Mouse (Mus musculus): ENCODE measurements around the gene Lin37. TPM values are rescaled to one million over a fixed set of nuclear protein-coding genes. Genes with fewer than 3 reads are reported as not detected.

Gene Lin37
- polyA plus RNA-seq, 1 experiment from 2014 or later = 35.6 TPM

GRCm38 (mm10) chr7:30533941-30534632 is 25.6 kb downstream of the Lin37 start:
- peaks cover 33% of the 10 kb centered on the region for H3K36me3 ChIP-seq
- DNase-seq (ENCODE audit: low spot score) = no peak

GRCm38 (mm10) chr7:30532931-30533330 is 26.7 kb downstream of the Lin37 start:
- peak; percentile 89 for DNase-seq (ENCODE audit: low spot score)
- peak overlapping the region; percentile 34; the same call in 1 of the 2 replicates for H3K4me3 ChIP-seq
- peaks cover 24% of the 10 kb centered on the region for H3K4me1 ChIP-seq
- 0 out of 2 replicates have a peak overlapping the region, but pooled peaks have one; percentile 29 for H3K27ac ChIP-seq
- no peaks in the 10 kb centered on the region for H3K9me3 ChIP-seq
- peaks cover 42% of the 10 kb centered on the region for H3K36me3 ChIP-seq
- peaks cover 24% of the 10 kb centered on the region for H3K27me3 ChIP-seq (ENCODE audit: insufficient read depth, poor library complexity, severe bottlenecking)
- 44% methylated on average over 8 of the region's 8 CpGs for WGBS

More at GRCm38 (mm10) chr7:30533941-30534632, 25.6 kb downstream of the Lin37 start:
- 10% methylated on average over 20 of the region's 26 CpGs for WGBS
- peaks cover 22% of the 10 kb centered on the region for H3K27me3 ChIP-seq (ENCODE audit: insufficient read depth, poor library complexity, severe bottlenecking)
- H3K9me3 ChIP-seq = no peaks in the 10 kb centered on the region
- peak overlapping the region; percentile 90 for H3K27ac ChIP-seq
- H3K4me1 ChIP-seq = peaks cover 24% of the 10 kb centered on the region
- H3K4me3 ChIP-seq = peak overlapping the region; percentile 76

- H3K4me1 ChIP-seq = peaks cover 33% of the 10 kb centered on the region
- H3K36me3 ChIP-seq = peaks cover 58% of the 10 kb centered on the region
- no peak overlapping the region for H3K27ac ChIP-seq
- no peak overlapping the region for H3K4me3 ChIP-seq
- no peaks in the 10 kb centered on the region for H3K9me3 ChIP-seq
- WGBS = 75% methylated on average over 9 of the region's 9 CpGs
- H3K27me3 ChIP-seq (ENCODE audit: insufficient read depth, poor library complexity, severe bottlenecking) = peaks cover 40% of the 10 kb centered on the region
- DNase-seq (ENCODE audit: low spot score) = no peak
Measured at GRCm38 (mm10) chr7:30531291-30531815, 28.3 kb downstream of the Lin37 start.

- peak; percentile 71 for DNase-seq (ENCODE audit: low spot score)
- Histone ChIP-seq H3K4me1 (peaks cover 18% of the 10 kb centered on the region), H3K36me3 (peaks cover 79% of the 10 kb centered on the region), H3K4me3 (no peak overlapping the region), H3K27ac (peak overlapping the region; percentile 49; the same call in 1 of the 2 replicates), H3K9me3 (no peaks in the 10 kb centered on the region), H3K27me3 (ENCODE audit: insufficient read depth, poor library complexity, severe bottlenecking) (peaks cover 50% of the 10 kb centered on the region)
- WGBS = 81% methylated on average over 14 of the region's 14 CpGs
Measured at GRCm38 (mm10) chr7:30526981-30527380, 32.7 kb downstream of the Lin37 start.

- peak overlapping the region; percentile 49; the same call in 1 of the 2 replicates for H3K27ac ChIP-seq
- H3K4me3 ChIP-seq = peak overlapping the region; percentile 19; the same call in 1 of the 2 replicates
Measured at GRCm38 (mm10) chr7:30526399-30526798, 33.2 kb downstream of the Lin37 start.

GRCm38 (mm10) chr7:30525954-30526353 is 33.7 kb downstream of the Lin37 start:
- no peaks in the 10 kb centered on the region for H3K9me3 ChIP-seq
- H3K36me3 ChIP-seq = peaks cover 72% of the 10 kb centered on the region
- peaks cover 14% of the 10 kb centered on the region for H3K4me1 ChIP-seq
- 18% methylated on average over 10 of the region's 10 CpGs for WGBS
- H3K27me3 ChIP-seq (ENCODE audit: insufficient read depth, poor library complexity, severe bottlenecking) = peaks cover 51% of the 10 kb centered on the region
- H3K27ac ChIP-seq = 0 out of 2 replicates have a peak overlapping the region, but pooled peaks have one; percentile 49
- peak overlapping the region; percentile 19; the same call in 1 of the 2 replicates for H3K4me3 ChIP-seq
- no peak for DNase-seq (ENCODE audit: low spot score)

More at GRCm38 (mm10) chr7:30526399-30526798, 33.2 kb downstream of the Lin37 start:
- H3K36me3 ChIP-seq = peaks cover 73% of the 10 kb centered on the region
- no peak for DNase-seq (ENCODE audit: low spot score)
- peaks cover 16% of the 10 kb centered on the region for H3K4me1 ChIP-seq
- no peaks in the 10 kb centered on the region for H3K9me3 ChIP-seq
- peaks cover 50% of the 10 kb centered on the region for H3K27me3 ChIP-seq (ENCODE audit: insufficient read depth, poor library complexity, severe bottlenecking)
- 13% methylated on average over 17 of the region's 17 CpGs for WGBS

GRCm38 (mm10) chr7:30524487-30524886 is 35.2 kb downstream of the Lin37 start:
- peaks cover 52% of the 10 kb centered on the region for H3K27me3 ChIP-seq (ENCODE audit: insufficient read depth, poor library complexity, severe bottlenecking)
- no peak for DNase-seq (ENCODE audit: low spot score)
- H3K9me3 ChIP-seq = no peaks in the 10 kb centered on the region
- H3K4me3 ChIP-seq = no peak overlapping the region
- WGBS = 77% methylated on average over 6 of the region's 6 CpGs
- H3K4me1 ChIP-seq = peaks cover 14% of the 10 kb centered on the region
- peaks cover 60% of the 10 kb centered on the region for H3K36me3 ChIP-seq
- H3K27ac ChIP-seq = no peak overlapping the region

GRCm38 (mm10) chr7:30522871-30523270 is 36.8 kb downstream of the Lin37 start:
- 79% methylated on average over 10 of the region's 10 CpGs for WGBS
- no peak for DNase-seq (ENCODE audit: low spot score)
- peaks cover 14% of the 10 kb centered on the region for H3K4me1 ChIP-seq
- H3K27ac ChIP-seq = no peak overlapping the region
- H3K4me3 ChIP-seq = no peak overlapping the region
- no peaks in the 10 kb centered on the region for H3K9me3 ChIP-seq
- H3K36me3 ChIP-seq = peaks cover 44% of the 10 kb centered on the region
- peaks cover 54% of the 10 kb centered on the region for H3K27me3 ChIP-seq (ENCODE audit: insufficient read depth, poor library complexity, severe bottlenecking)

GRCm38 (mm10) chr7:30520856-30521255 is 38.8 kb downstream of the Lin37 start:
- Histone ChIP-seq H3K4me1 (peaks cover 3% of the 10 kb centered on the region), H3K27ac (no peak overlapping the region), H3K4me3 (no peak overlapping the region), H3K9me3 (no peaks in the 10 kb centered on the region), H3K36me3 (peaks cover 27% of the 10 kb centered on the region), H3K27me3 (ENCODE audit: insufficient read depth, poor library complexity, severe bottlenecking) (peaks cover 39% of the 10 kb centered on the region)
- no peak for DNase-seq (ENCODE audit: low spot score)
- 81% methylated on average over 5 of the region's 5 CpGs for WGBS

GRCm38 (mm10) chr7:30520396-30520795 is 39.2 kb downstream of the Lin37 start:
- DNase-seq (ENCODE audit: low spot score) = no peak

GRCm38 (mm10) chr7:30518325-30518724 is 41.3 kb downstream of the Lin37 start:
- Histone ChIP-seq H3K9me3 (no peaks in the 10 kb centered on the region), H3K27ac (no peak overlapping the region), H3K36me3 (peaks cover 3% of the 10 kb centered on the region; the same call in 1 of the 2 replicates), H3K4me3 (no peak overlapping the region), H3K4me1 (no peaks in the 10 kb centered on the region), H3K27me3 (ENCODE audit: insufficient read depth, poor library complexity, severe bottlenecking) (peaks cover 30% of the 10 kb centered on the region)
- DNase-seq (ENCODE audit: low spot score) = no peak
- WGBS = 31% methylated on average over 8 of the region's 8 CpGs

More at GRCm38 (mm10) chr7:30520396-30520795, 39.2 kb downstream of the Lin37 start:
- 68% methylated on average over 4 of the region's 4 CpGs for WGBS
- peaks cover 3% of the 10 kb centered on the region; the same call in 1 of the 2 replicates for H3K4me1 ChIP-seq
- H3K36me3 ChIP-seq = peaks cover 22% of the 10 kb centered on the region
- H3K9me3 ChIP-seq = no peaks in the 10 kb centered on the region
- H3K27ac ChIP-seq = no peak overlapping the region
- peaks cover 44% of the 10 kb centered on the region for H3K27me3 ChIP-seq (ENCODE audit: insufficient read depth, poor library complexity, severe bottlenecking)
- no peak overlapping the region for H3K4me3 ChIP-seq

- no peaks in the 10 kb centered on the region for H3K36me3 ChIP-seq
- no peak overlapping the region for H3K27ac ChIP-seq
- no peak for DNase-seq (ENCODE audit: low spot score)
- no peaks in the 10 kb centered on the region for H3K9me3 ChIP-seq
- whole genome bisulfite sequencing = 44% methylated on average over 24 of the region's 24 CpGs
- H3K27me3 ChIP-seq (ENCODE audit: insufficient read depth, poor library complexity, severe bottlenecking) = peaks cover 20% of the 10 kb centered on the region
- no peaks in the 10 kb centered on the region for H3K4me1 ChIP-seq
- H3K4me3 ChIP-seq = peak overlapping the region; percentile 27; the same call in 1 of the 2 replicates
Measured at GRCm38 (mm10) chr7:30515003-30515760, 44.5 kb downstream of the Lin37 start.
